Mouse (Mus musculus): ENCODE results near the gene Nudt10.
"Not testable (repeated sequence)": the region's sequence is repeated elsewhere in the genome, so short reads cannot be mapped to it uniquely, and the experiment has no call there.

DNA sequence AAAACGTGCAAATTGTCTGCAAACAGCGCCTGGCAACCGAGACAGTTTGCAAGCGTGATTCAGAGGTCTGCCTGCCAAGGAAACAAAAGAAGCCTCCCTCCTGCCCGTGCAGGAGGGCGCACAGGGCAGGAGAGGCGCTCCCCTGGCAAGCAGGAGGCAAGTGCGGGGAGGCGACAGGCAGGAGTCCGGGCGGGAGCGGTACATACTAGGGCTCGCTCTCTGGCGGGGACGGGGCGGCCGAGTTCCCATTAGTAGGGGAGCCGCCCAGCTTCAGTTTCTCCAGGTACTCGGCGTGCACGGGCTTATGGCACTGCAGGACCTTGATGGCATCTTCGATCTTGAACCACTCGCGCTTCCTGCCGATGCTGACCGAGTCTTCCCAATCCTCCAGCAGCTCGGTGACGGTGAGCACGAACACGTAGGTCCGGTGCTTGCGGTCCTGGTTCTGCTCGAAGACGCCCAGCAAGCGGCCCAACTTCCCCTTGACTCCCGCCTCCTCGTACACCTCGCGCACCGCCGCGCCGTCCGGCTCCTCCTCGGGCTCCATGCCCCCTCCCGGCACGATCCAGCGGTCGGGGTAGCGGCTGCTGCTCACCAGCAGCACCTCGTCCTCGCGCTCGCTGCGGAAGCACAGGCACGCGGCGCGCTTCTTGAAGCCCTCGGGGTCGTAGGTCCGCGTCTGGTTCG lies 536 bp downstream of the Nudt10 start:
- TF ChIP-seq CTCF (IDR thresholded peaks at IDR 0.05; ENCODE audit: borderline replicate concordance, insufficient read depth, low read depth, low read length); POLR2A (IDR thresholded peaks at IDR 0.05; ENCODE audit: borderline replicate concordance, insufficient read depth, low read length): not testable (repeated sequence)

Data from cerebellum, adult 2 months (tissue).